Mouse (Mus musculus): ENCODE measurements around the gene Lamc1. TPM values are rescaled to one million over a fixed set of nuclear protein-coding genes. Genes with fewer than 3 reads are reported as not detected.

The Lamc1 gene
- 42.9 and 49.4 TPM in 2 replicates for polyA plus RNA-seq (2015; fragmentation: Nextera tagmentation; extraction: Ambion mirVana)

DNA sequence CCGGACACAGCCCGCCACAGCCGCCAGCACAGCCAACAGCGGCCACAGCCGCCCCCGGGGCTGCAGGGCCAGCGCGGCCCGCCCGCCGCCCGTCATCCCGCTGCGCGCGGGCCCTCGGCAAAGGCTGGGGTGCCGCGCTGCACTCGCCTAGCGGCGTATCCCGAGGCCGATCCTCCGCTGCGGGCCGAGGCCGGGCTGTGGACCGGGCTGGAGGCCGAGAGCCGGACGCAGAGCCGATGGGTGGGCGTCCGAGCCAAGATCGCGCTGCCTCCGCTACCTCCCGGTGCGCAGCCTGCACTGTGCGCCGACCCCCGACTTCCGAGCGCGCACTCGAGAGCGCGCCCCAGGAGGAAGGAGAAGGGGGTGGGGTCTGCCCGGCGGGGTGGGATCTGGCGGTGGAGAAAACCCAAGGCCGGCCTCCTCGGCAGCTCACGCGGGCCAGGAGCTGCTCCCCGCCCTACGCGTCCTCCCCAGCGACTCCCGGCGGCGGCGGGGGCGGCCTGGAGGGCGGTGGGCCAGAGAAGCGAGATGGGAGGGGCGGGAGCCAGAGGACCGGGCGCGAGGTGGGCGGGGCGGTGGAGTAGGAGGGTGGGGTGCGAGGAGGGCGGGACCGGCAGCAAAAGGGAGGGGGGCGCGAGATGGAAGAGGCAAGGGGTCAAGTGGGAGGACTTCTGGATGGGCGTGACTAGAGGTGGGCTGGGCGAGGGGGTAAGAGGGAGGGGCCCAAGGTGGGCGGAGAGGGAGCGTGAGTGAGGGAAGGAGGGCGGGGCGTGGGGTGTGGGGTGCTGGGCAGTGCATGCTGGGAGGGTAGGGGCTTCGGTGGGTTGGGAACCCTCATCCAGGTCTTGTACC lies at the start of gene Lamc1:
Lamc1 (minus strand) TSS at position 343 of the 852 bp plus-strand sequence.

DNA sequence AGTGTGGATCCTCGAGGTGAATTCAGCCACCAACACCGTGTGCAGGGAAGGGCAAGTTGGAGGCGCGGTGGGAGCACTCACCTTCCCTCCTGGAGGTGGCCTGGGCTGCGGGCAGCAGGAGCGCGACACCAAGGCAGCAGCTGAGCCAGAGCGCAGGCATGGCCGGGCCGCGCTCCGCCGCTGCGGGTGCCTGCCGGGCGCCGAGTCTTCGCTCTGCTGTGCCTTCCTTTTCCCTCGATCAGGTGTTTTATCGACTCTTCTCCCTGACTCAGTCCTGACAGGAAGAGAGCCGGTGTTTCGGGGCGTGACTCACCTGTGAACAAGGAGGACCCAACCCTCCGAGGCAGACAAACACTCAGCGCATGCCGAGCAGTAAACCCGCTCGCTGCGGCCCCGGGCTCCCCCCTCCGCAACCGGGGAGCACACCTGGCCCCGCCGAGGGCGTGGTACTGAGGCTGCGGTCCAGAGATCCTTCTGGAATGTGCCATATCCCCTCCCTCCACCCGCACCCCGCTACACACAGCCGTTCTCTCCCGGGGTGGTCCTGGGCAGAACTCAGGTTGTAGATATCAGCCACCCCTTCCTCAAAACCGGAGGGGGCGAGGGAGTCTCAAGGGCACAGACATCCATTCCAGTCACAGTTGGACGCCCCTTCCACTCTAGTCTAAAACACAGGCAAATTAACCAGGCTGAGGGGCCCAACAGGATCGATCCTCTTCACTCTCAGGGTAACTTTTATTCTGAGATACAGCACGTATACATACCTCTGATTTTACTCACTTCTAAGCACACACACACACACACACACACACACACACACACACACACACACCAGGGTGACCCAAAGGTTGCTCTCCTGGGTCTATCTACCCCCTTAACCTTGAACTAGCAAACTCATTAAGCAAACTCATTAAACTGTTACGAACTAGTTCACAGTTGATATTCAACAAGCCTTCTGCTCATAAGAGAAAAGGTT lies 146.5 kb downstream of the Lamc1 start, which contains the start of gene Lamc2:
Lamc2 (minus strand) TSS at position 620 of the 976 bp plus-strand sequence.

Other genes with a start within 250 kb of the Lamc1 start
- 1.4 and 2.6 TPM in 2 replicates for gene Lamc2, start 146.3 kb downstream of the Lamc1 start, polyA plus RNA-seq (2015; fragmentation: Nextera tagmentation; extraction: Ambion mirVana)
- 0.33 and 0.35 TPM in 2 replicates for gene Shcbp1l, start 92.4 kb upstream of the Lamc1 start, polyA plus RNA-seq (2015; fragmentation: Nextera tagmentation; extraction: Ambion mirVana)
- 16.4 and 18.8 TPM in 2 replicates for gene Dhx9, start 154.9 kb upstream of the Lamc1 start, polyA plus RNA-seq (2015; fragmentation: Nextera tagmentation; extraction: Ambion mirVana)
- gene Npl, start 217.3 kb upstream of the Lamc1 start, polyA plus RNA-seq (2015; fragmentation: Nextera tagmentation; extraction: Ambion mirVana): 15.0 and 22.8 TPM in 2 replicates